Mouse (Mus musculus): Measurements from ENCODE around the gene Vmn1r159. TPM values are rescaled to one million over a fixed set of nuclear protein-coding genes. Genes with fewer than 3 reads are reported as not detected.
"Not testable (repeated sequence)": the region's sequence is repeated elsewhere in the genome, so short reads cannot be mapped to it uniquely, and the experiment has no call there.

Gene Vmn1r159
- polyA plus RNA-seq (2011; ENCODE audit: insufficient read depth, insufficient read length, low replicate concordance, missing spikeins), result not detected in 2 replicates

GRCm38 (mm10) chr7:22843505-22843904, at the start of gene Vmn1r159:
Vmn1r159 (minus strand) TSS chr7:22843605.
- 59% methylated on average over 3 of the region's 3 CpGs for WGBS
- H3K4me3 ChIP-seq (replicated peaks; ENCODE audit: control insufficient read depth, low read depth, low read length); H3K4me1 ChIP-seq (ENCODE audit: control insufficient read depth, insufficient read depth, low read length); H3K27ac ChIP-seq (ENCODE audit: control insufficient read depth, insufficient read depth, low read depth, low read length, poor library complexity): not testable (repeated sequence)

DNA sequence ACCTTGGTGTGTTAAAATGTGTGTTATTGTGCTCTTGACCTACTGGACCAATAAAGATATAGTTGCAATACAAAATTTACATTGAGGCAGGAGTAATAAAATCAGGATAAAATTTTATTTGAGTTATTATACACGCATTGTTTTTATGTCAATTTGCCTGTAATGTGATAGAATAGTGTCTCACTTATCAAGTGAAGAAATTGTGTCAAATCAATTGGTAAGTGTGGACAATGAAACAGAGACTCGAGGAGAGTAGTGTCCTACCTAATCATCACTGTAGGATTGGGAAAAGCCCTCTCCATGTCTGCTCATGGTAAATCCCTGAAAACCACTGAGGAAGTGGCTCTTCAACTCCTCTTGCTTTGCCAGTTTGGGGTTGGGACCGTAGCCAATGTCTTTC, 27.5 kb upstream of the Vmn1r159 start, which contains the start of gene Vmn1r160:
Gene Vmn1r160 (plus strand): TSS at position 301 of the 400 bp plus-strand sequence.
- WGBS, result 32% methylated on average over 1 of the region's 3 CpGs
- not testable (repeated sequence) for H3K27ac ChIP-seq (ENCODE audit: control insufficient read depth, insufficient read depth, low read depth, low read length, poor library complexity); H3K4me1 ChIP-seq (ENCODE audit: control insufficient read depth, insufficient read depth, low read length); H3K4me3 ChIP-seq (replicated peaks; ENCODE audit: control insufficient read depth, low read depth, low read length)

Other genes starting within 250 kb of the Vmn1r159 start
- gene Vmn1r155, start 185.6 kb downstream of the Vmn1r159 start, polyA plus RNA-seq (2011; ENCODE audit: insufficient read depth, insufficient read length, low replicate concordance, missing spikeins), result not detected in 2 replicates
- gene Gm8693, start 151.3 kb downstream of the Vmn1r159 start, polyA plus RNA-seq (2011; ENCODE audit: insufficient read depth, insufficient read length, low replicate concordance, missing spikeins), result not detected in 2 replicates
- gene Gm4567, start 123.9 kb downstream of the Vmn1r159 start, polyA plus RNA-seq (2011; ENCODE audit: insufficient read depth, insufficient read length, low replicate concordance, missing spikeins), result not detected in 2 replicates
- not detected in 2 replicates for gene Vmn1r157, start 81.9 kb downstream of the Vmn1r159 start, polyA plus RNA-seq (2011; ENCODE audit: insufficient read depth, insufficient read length, low replicate concordance, missing spikeins)
- gene Vmn1r158, start 52.8 kb downstream of the Vmn1r159 start, polyA plus RNA-seq (2011; ENCODE audit: insufficient read depth, insufficient read length, low replicate concordance, missing spikeins), result not detected in 2 replicates
- gene Vmn1r160, start 27.6 kb upstream of the Vmn1r159 start, polyA plus RNA-seq (2011; ENCODE audit: insufficient read depth, insufficient read length, low replicate concordance, missing spikeins), result not detected in 2 replicates
- gene Gm4214, start 141.1 kb upstream of the Vmn1r159 start, polyA plus RNA-seq (2011; ENCODE audit: insufficient read depth, insufficient read length, low replicate concordance, missing spikeins), result not detected in 2 replicates
- gene Gm4216, start 176.3 kb upstream of the Vmn1r159 start, polyA plus RNA-seq (2011; ENCODE audit: insufficient read depth, insufficient read length, low replicate concordance, missing spikeins), result not detected in 2 replicates
- not detected in 2 replicates for gene Vmn1r163, start 211.9 kb upstream of the Vmn1r159 start, polyA plus RNA-seq (2011; ENCODE audit: insufficient read depth, insufficient read length, low replicate concordance, missing spikeins)
- not detected in 2 replicates for gene Gm8720, start 223.9 kb upstream of the Vmn1r159 start, polyA plus RNA-seq (2011; ENCODE audit: insufficient read depth, insufficient read length, low replicate concordance, missing spikeins)